Mouse (Mus musculus) ES-E14 (cell line): ENCODE measurements around the gene Macrod2.

Experiments used
- CHD2 ChIP-seq: IDR thresholded peaks from 2 replicates; pipeline ENCODE4 v1.6.1; 2014; ENCODE audit warnings: mild to moderate bottlenecking, low read depth, low read length, inconsistent platforms
- MAFK ChIP-seq: IDR thresholded peaks from 2 replicates; pipeline ENCODE4 v1.6.1; 2014; ENCODE audit warnings: mild to moderate bottlenecking, low read depth, low read length, inconsistent platforms; ENCODE audit not compliant: insufficient read depth

- TF ChIP-seq CHD2: no peak
- TF ChIP-seq MAFK: no peak
Measured at GRCm38 (mm10) chr2:141879711-141880110, 1484.6 kb downstream of the Macrod2 start.
